Mouse (Mus musculus): ENCODE measurements around the gene Zfp729a. TPM values are rescaled to one million over a fixed set of nuclear protein-coding genes. Genes with fewer than 3 reads are reported as not detected.
"Not testable (repeated sequence)": the region's sequence is repeated elsewhere in the genome, so short reads cannot be mapped to it uniquely, and the experiment has no call there.

Zfp729a gene
- polyA plus RNA-seq (2015; fragmentation: Nextera tagmentation; extraction: Ambion mirVana): 2.8 and 3.8 TPM in 2 replicates

DNA sequence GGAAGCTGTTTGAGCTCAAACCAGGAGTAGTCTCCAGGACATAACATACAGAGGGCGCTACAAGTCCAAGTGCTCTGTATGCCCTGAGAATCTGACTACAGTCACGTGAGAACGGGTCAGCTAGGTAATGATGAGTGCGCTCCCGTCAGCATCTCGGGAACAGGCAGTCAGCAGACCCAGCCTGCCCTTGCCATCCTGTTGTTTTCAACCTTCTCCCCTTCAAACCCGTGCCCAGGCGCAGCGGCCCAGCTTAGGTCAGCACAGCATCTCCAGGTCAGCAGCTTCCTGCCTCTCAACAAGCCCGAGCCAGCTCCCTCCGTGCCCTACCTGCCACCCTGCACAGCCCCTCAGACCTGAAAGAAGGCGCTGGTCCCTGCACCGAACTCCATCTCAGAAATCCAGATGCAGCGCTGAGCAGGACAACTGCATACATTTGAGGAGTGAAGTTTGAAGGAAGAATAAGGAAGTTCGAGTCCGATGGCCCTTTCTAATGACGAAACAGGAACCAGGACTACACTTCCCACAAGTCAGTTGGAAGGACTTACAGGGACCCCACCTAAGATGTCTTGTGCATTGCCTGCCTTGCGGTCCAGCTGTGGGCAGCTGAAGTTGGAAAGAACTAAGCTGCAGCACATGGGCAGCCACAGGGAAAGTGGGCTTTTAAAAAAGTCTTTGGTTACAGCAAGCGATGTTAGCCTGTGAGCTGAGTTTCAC lies at the start of gene Zfp729a, which contains the start of gene Gm49345:
TSS of gene Zfp729a (minus strand) at position 498 of the 714 bp plus-strand sequence.
TSS of gene Gm49345 (minus strand) at position 476 of the 714 bp plus-strand sequence.
- peak within 1 kb of the TSS; percentile 80 for H3K27ac ChIP-seq
- H3K4me1 ChIP-seq: peaks cover 3% of the 10 kb centered on the region; the same call in 1 of the 2 replicates
- H3K36me3 ChIP-seq: no peaks in the 10 kb centered on the region
- ATAC-seq (replicated peaks; ENCODE audit: low FRiP score): peak; percentile 100
- no peaks in the 10 kb centered on the region for H3K9me3 ChIP-seq (replicated peaks)
- H3K4me3 ChIP-seq (replicated peaks): peak within 1 kb of the TSS; percentile 91
- H3K27me3 ChIP-seq: no peaks in the 10 kb centered on the region
- peak within 1 kb of the TSS; percentile 66 for H3K9ac ChIP-seq
- WGBS: under 1% methylated on average over 19 of the region's 19 CpGs
- peak within 1 kb of the TSS; percentile 60 for H3K4me2 ChIP-seq

- Histone ChIP-seq H3K9ac (no peak within 1 kb of the TSS), H3K4me2 (no peak within 1 kb of the TSS), H3K27ac (no peak within 1 kb of the TSS), H3K9me3 (replicated peaks) (no peaks in the 10 kb centered on the region), H3K36me3 (no peaks in the 10 kb centered on the region), H3K4me1 (peaks cover 3% of the 10 kb centered on the region), H3K27me3 (no peaks in the 10 kb centered on the region), H3K4me3 (replicated peaks) (no peak within 1 kb of the TSS)
- 89% methylated on average over 4 of the region's 4 CpGs for WGBS
- no peak for ATAC-seq (replicated peaks; ENCODE audit: low FRiP score)
Measured at GRCm38 (mm10) chr13:67686971-67687370, 49.4 kb upstream of the Zfp729a start, which contains the start of gene Zfp738. Gene Zfp738 (minus strand): TSS chr13:67687071.

DNA sequence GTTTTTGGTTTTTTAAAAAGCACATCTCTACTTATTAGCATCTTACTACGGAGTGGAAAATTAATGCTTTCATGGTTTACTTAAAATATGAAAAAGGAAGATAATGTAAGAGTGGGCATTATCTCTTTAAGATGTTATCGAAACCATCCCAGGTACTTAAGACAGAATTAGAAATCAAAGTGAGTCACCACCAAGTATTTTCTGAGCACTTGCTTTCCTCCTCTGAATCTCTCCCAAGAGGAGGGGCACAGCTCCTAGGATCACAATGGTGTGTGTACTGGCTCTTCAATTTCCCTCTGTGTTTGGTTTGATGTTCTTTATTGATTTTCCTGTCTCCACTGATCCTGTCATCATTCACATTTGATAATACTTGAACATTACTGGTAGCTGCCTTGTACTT lies 46.2 kb upstream of the Zfp729a start:
- H3K36me3 ChIP-seq; H3K27me3 ChIP-seq; H3K27ac ChIP-seq; H3K4me1 ChIP-seq; H3K9me3 ChIP-seq (replicated peaks): not testable (repeated sequence)
- H3K4me3 ChIP-seq (replicated peaks): peak overlapping the region; percentile 83
- H3K9ac ChIP-seq: 0 out of 2 replicates have a peak overlapping the region, but pooled peaks have one; percentile 31
- 77% methylated on average over 2 of the region's 2 CpGs for WGBS
- ATAC-seq (replicated peaks; ENCODE audit: low FRiP score): peak; percentile 48
- peak overlapping the region; percentile 69 for H3K4me2 ChIP-seq

DNA sequence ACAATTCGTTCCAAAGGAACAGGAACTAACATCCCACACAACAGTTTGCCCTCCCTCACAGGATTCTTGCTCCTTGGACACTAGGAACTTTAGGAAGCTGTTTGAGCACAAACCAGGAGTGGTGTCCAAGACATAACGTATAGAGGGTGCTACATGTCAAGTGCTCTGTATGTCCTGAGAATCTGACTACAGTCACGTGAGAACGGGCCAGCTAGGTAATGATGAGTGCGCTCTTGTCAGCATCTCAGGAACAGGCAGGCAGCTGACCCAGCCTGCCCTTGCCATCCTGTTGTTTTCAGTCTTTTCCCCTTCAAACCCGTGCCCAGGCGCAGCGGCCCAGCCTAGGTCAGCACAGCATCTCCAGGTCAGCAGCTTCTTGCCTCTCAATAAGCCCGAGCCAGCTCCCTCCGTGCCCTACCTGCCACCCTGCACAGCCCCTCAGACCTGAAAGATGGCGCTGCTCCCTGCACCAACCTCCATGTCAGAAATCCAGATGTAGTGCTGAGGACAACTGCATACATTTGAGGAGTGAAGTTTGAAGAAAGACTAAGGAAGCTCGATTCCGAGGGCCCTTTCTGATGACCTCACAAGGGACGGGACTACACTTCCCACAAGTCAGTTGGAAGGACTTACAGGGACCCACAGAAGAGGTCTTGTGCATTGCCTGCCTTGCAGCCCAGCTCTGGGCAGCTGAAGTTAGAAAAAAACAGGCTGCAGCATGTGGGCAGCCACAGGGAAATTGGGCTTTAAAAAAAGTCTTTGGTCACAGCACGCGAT lies 45.6 kb upstream of the Zfp729a start:
- peak overlapping the region; percentile 32; the same call in 1 of the 2 replicates for H3K27ac ChIP-seq
- not testable (repeated sequence) for H3K4me1 ChIP-seq; H3K27me3 ChIP-seq; H3K9me3 ChIP-seq (replicated peaks); H3K36me3 ChIP-seq
- peak overlapping the region; percentile 83 for H3K4me3 ChIP-seq (replicated peaks)
- peak overlapping the region; percentile 69 for H3K4me2 ChIP-seq
- H3K9ac ChIP-seq: peak overlapping the region; percentile 78
- peak; percentile 100 for ATAC-seq (replicated peaks; ENCODE audit: low FRiP score)
- 9% methylated on average over 16 of the region's 16 CpGs for WGBS

GRCm38 (mm10) chr13:67674902-67675301 lies 37.3 kb upstream of the Zfp729a start:
- Histone ChIP-seq H3K4me2 (no peak overlapping the region), H3K27ac (no peak overlapping the region), H3K4me1 (no peaks in the 10 kb centered on the region), H3K4me3 (replicated peaks) (no peak overlapping the region), H3K9ac (no peak overlapping the region), H3K27me3 (no peaks in the 10 kb centered on the region), H3K9me3 (replicated peaks) (no peaks in the 10 kb centered on the region), H3K36me3 (peaks cover 14% of the 10 kb centered on the region)
- no peak for ATAC-seq (replicated peaks; ENCODE audit: low FRiP score)
- WGBS: 93% methylated on average over 2 of the region's 2 CpGs

- Histone ChIP-seq H3K4me3 (replicated peaks) (no peak overlapping the region), H3K9me3 (replicated peaks) (no peaks in the 10 kb centered on the region), H3K27me3 (no peaks in the 10 kb centered on the region), H3K36me3 (no peaks in the 10 kb centered on the region), H3K27ac (no peak overlapping the region), H3K9ac (no peak overlapping the region), H3K4me1 (no peaks in the 10 kb centered on the region), H3K4me2 (no peak overlapping the region)
- no peak for ATAC-seq (replicated peaks; ENCODE audit: low FRiP score)
- WGBS: 52% methylated on average over 3 of the region's 3 CpGs
Measured at GRCm38 (mm10) chr13:67652496-67652895, 14.9 kb upstream of the Zfp729a start.

DNA sequence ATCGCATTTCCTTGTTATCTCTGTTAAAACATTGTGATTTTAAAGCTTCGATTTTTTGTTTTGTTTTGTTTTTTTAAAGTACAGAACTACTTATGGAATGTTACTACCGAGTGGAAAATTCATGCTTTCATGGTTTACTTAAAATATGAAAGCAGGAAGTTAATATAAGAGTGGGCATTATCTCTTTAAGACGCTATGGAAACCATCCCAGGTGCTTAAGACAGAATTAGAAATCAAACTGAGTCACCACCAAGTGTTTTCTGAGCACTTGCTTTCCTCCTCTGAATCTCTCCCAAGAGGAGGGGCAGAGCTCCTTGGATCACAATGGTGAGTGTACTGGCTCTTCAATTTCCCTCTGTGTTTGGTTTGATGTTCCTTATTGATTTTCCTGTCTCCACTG lies 27.5 kb downstream of the Zfp729a start:
- 91% methylated on average over 4 of the region's 4 CpGs for WGBS
- no peak overlapping the region for H3K4me2 ChIP-seq
- H3K4me3 ChIP-seq (replicated peaks): no peak overlapping the region
- H3K27me3 ChIP-seq: no peaks in the 10 kb centered on the region
- ATAC-seq (replicated peaks; ENCODE audit: low FRiP score): no peak
- H3K9me3 ChIP-seq (replicated peaks): no peaks in the 10 kb centered on the region
- no peaks in the 10 kb centered on the region for H3K36me3 ChIP-seq
- no peak overlapping the region for H3K9ac ChIP-seq
- H3K4me1 ChIP-seq: peaks cover 5% of the 10 kb centered on the region; the same call in 1 of the 2 replicates
- H3K27ac ChIP-seq: no peak overlapping the region

DNA sequence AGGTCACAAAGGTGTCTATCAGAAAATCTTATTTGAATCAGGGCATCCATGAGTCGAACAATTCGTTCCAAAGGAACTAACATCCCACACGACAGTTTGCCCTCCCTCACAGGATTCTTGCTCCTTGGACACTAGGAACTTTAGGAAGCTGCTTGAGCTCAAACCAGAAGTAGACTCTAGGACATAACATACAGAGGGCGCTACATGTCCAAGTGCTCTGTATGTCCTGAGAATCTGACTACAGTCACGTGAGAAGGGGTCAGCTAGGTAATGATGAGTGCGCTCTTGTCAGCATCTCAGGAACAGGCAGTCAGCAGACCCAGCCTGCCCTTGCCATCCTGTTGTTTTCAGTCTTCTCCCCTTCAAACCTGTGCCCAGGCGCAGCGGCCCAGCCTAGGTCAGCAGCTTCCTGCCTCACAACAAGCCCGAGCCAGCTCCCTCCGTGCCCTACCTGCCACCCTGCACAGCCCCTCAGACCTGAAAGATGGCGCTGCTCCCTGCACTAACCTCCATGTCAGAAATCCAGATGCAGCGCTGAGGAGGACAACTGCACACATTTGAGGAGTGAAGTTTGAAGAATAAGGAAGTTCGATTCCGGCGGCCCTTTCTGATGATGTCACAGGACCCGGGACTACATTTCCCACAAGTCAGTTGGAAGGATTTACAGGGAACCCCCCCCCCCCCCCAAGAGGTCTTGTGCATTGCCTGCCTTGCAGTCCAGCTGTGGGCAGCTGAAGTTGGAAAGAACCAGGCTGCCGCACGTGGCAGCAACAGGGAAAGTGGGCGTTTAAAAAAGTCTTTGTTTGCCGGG lies 28.3 kb downstream of the Zfp729a start, which contains the start of gene Zfp729b:
TSS of gene Zfp729b (minus strand) at position 642 of the 811 bp plus-strand sequence.
- H3K27me3 ChIP-seq: no peaks in the 10 kb centered on the region
- peak within 1 kb of the TSS; percentile 76 for H3K4me3 ChIP-seq (replicated peaks)
- no peaks in the 10 kb centered on the region for H3K36me3 ChIP-seq
- peak; percentile 98 for ATAC-seq (replicated peaks; ENCODE audit: low FRiP score)
- WGBS: 3% methylated on average over 20 of the region's 20 CpGs
- H3K9me3 ChIP-seq (replicated peaks): no peaks in the 10 kb centered on the region
- peaks cover 5% of the 10 kb centered on the region; the same call in 1 of the 2 replicates for H3K4me1 ChIP-seq
- H3K4me2 ChIP-seq: peak within 1 kb of the TSS; percentile 67
- peak within 1 kb of the TSS; percentile 76 for H3K27ac ChIP-seq
- H3K9ac ChIP-seq: peak within 1 kb of the TSS; percentile 67

- Histone ChIP-seq H3K9me3 (replicated peaks) (no peaks in the 10 kb centered on the region), H3K4me2 (no peak overlapping the region), H3K36me3 (no peaks in the 10 kb centered on the region), H3K9ac (no peak overlapping the region), H3K4me3 (replicated peaks) (no peak overlapping the region), H3K27me3 (no peaks in the 10 kb centered on the region), H3K4me1 (no peaks in the 10 kb centered on the region), H3K27ac (no peak overlapping the region)
- ATAC-seq (replicated peaks; ENCODE audit: low FRiP score): no peak
- WGBS: 74% methylated on average over 5 of the region's 5 CpGs
Measured at GRCm38 (mm10) chr13:67572591-67573189, 64.9 kb downstream of the Zfp729a start.

Measured in kidney, embryonic 15.5 days (tissue).